Mouse (Mus musculus) megakaryocyte, adult 5-6 weeks (primary cell): ENCODE data around the gene AC131692.1. TPM values are rescaled to one million over a fixed set of nuclear protein-coding genes. Genes with fewer than 3 reads are reported as not detected.

Source experiments
- ATAC-seq: 2 replicates; pipeline ENCODE4 v1.8.0; 2016; ENCODE audit warnings: mild to moderate bottlenecking, inconsistent platforms; ENCODE audit not compliant: poor library complexity, severe bottlenecking
- total RNA-seq, 2 experiments: library from RNA; stranded (forward) in 1 of 2; stranded (reverse) in 1 of 2; fragments of 153-499, 151-499 nt in 1 of 2; fragments of 221-1000, 200-1000 nt in 1 of 2; gene quantifications; 2 replicates each; pipeline versions ENCODE4 v1.2.3 to v1.2.4; 2015 to 2017

The AC131692.1 gene
- total RNA-seq, 2 experiments from 2014 or later = 0.15 to 0.62 TPM

DNA sequence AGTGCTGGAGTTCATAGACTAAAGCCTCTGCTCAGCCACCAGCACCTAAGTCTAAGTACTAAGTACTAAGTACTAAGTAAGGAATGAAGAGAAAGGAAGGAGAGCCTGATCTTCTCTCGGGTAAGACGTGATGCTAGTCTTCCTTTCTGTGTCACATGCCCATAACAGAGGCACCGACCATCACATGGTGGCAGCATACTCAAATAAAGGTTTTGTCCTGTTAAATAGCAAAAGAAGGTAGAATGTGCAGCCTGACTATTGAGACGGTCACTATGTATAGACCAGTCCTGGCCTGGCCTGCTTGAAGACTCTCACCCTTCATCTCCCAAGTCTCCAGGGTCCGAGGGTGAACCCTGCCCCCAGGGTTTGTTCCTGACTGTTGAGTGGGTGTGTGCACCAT lies 50.6 kb downstream of the AC131692.1 start:
- ATAC-seq = no peak

Other genes starting within 250 kb of the AC131692.1 start
Only the 30 nearest of the 31 such genes appear.
- 21.4 and 21.9 TPM in 2 replicates for gene Frmd8, start 219.1 kb upstream of the AC131692.1 start, total RNA-seq (2015)
- 19.3 and 23.3 TPM in 2 replicates for gene Frmd8, start 219.1 kb upstream of the AC131692.1 start, total RNA-seq (2017)
- 55.6 and 67.9 TPM in 2 replicates for gene Slc25a45, start 216.6 kb upstream of the AC131692.1 start, total RNA-seq (2015)
- 69.1 and 73.5 TPM in 2 replicates for gene Slc25a45, start 216.6 kb upstream of the AC131692.1 start, total RNA-seq (2017)
- gene Tigd3, start 200.3 kb upstream of the AC131692.1 start, total RNA-seq (2015) = 0.54 and 0.59 TPM in 2 replicates
- gene Tigd3, start 200.3 kb upstream of the AC131692.1 start, total RNA-seq (2017) = 1.0 and 1.8 TPM in 2 replicates
- 52.2 and 52.4 TPM in 2 replicates for gene Dpf2, start 181.4 kb upstream of the AC131692.1 start, total RNA-seq (2015)
- 88.7 and 107 TPM in 2 replicates for gene Dpf2, start 181.4 kb upstream of the AC131692.1 start, total RNA-seq (2017)
- gene Cdc42ep2, start 169.6 kb upstream of the AC131692.1 start, total RNA-seq (2015) = 3.0 and 3.4 TPM in 2 replicates
- gene Cdc42ep2, start 169.6 kb upstream of the AC131692.1 start, total RNA-seq (2017) = 1.7 and 1.9 TPM in 2 replicates
- gene Pola2, start 130.2 kb upstream of the AC131692.1 start, total RNA-seq (2015) = 36.9 and 37.7 TPM in 2 replicates
- 29.0 and 33.7 TPM in 2 replicates for gene Pola2, start 130.2 kb upstream of the AC131692.1 start, total RNA-seq (2017)
- gene Slc22a20, start 108.3 kb upstream of the AC131692.1 start, total RNA-seq (2015) = 0.16 and 0.20 TPM in 2 replicates
- gene Slc22a20, start 108.3 kb upstream of the AC131692.1 start, total RNA-seq (2017) = 1.1 and 1.2 TPM in 2 replicates
- 31.1 and 32.2 TPM in 2 replicates for gene Capn1, start 78.5 kb upstream of the AC131692.1 start, total RNA-seq (2015)
- 53.7 and 54.8 TPM in 2 replicates for gene Capn1, start 78.5 kb upstream of the AC131692.1 start, total RNA-seq (2017)
- gene Syvn1, start 47.8 kb upstream of the AC131692.1 start, total RNA-seq (2015) = 16.8 and 17.8 TPM in 2 replicates
- gene Syvn1, start 47.8 kb upstream of the AC131692.1 start, total RNA-seq (2017) = 6.3 and 7.2 TPM in 2 replicates
- gene Mrpl49, start 36.6 kb upstream of the AC131692.1 start, total RNA-seq (2015) = 28.7 and 35.8 TPM in 2 replicates
- 31.0 and 33.0 TPM in 2 replicates for gene Mrpl49, start 36.6 kb upstream of the AC131692.1 start, total RNA-seq (2017)
- gene Fau, start 36.6 kb upstream of the AC131692.1 start, total RNA-seq (2015) = 2,056 and 2,077 TPM in 2 replicates
- 1,670 and 1,985 TPM in 2 replicates for gene Fau, start 36.6 kb upstream of the AC131692.1 start, total RNA-seq (2017)
- 8.9 and 10.0 TPM in 2 replicates for gene Znhit2, start 33.2 kb upstream of the AC131692.1 start, total RNA-seq (2015)
- 10.4 and 11.3 TPM in 2 replicates for gene Znhit2, start 33.2 kb upstream of the AC131692.1 start, total RNA-seq (2017)
- gene Tm7sf2, start 26.0 kb upstream of the AC131692.1 start, total RNA-seq (2015) = 4.7 and 8.6 TPM in 2 replicates
- 4.5 and 4.7 TPM in 2 replicates for gene Tm7sf2, start 26.0 kb upstream of the AC131692.1 start, total RNA-seq (2017)
- gene Vps51, start 17.2 kb upstream of the AC131692.1 start, total RNA-seq (2015) = 49.2 and 58.3 TPM in 2 replicates
- gene Vps51, start 17.2 kb upstream of the AC131692.1 start, total RNA-seq (2017) = 72.9 and 78.7 TPM in 2 replicates
- not detected in 2 replicates for gene Tmem262, start 14.4 kb upstream of the AC131692.1 start, total RNA-seq (2015)
- not detected in 2 replicates for gene Tmem262, start 14.4 kb upstream of the AC131692.1 start, total RNA-seq (2017)
- not detected in 2 replicates for gene Gm28374, start 12.2 kb upstream of the AC131692.1 start, total RNA-seq (2015)
- gene Gm28374, start 12.2 kb upstream of the AC131692.1 start, total RNA-seq (2017) = 0.33 and 0.51 TPM in 2 replicates
- 15.3 and 15.8 TPM in 2 replicates for gene Zfpl1, start 9.5 kb upstream of the AC131692.1 start, total RNA-seq (2015)
- 29.2 and 33.7 TPM in 2 replicates for gene Zfpl1, start 9.5 kb upstream of the AC131692.1 start, total RNA-seq (2017)
- gene Cdca5, start 9.4 kb upstream of the AC131692.1 start, total RNA-seq (2015) = 30.5 and 32.2 TPM in 2 replicates
- 24.3 and 26.6 TPM in 2 replicates for gene Cdca5, start 9.4 kb upstream of the AC131692.1 start, total RNA-seq (2017)
- gene Naaladl1, start 11.4 kb downstream of the AC131692.1 start, total RNA-seq (2015) = 0.32 and 1.2 TPM in 2 replicates
- gene Naaladl1, start 11.4 kb downstream of the AC131692.1 start, total RNA-seq (2017) = 0.28 and 0.55 TPM in 2 replicates
- gene Sac3d1, start 24.2 kb downstream of the AC131692.1 start, total RNA-seq (2015) = 3.4 and 5.7 TPM in 2 replicates
- 3.9 and 4.0 TPM in 2 replicates for gene Sac3d1, start 24.2 kb downstream of the AC131692.1 start, total RNA-seq (2017)
- gene Snx15, start 33.9 kb downstream of the AC131692.1 start, total RNA-seq (2015) = 9.9 and 13.5 TPM in 2 replicates
- 5.2 and 6.4 TPM in 2 replicates for gene Snx15, start 33.9 kb downstream of the AC131692.1 start, total RNA-seq (2017)
- 1.1 and 1.4 TPM in 2 replicates for gene Batf2, start 46.6 kb downstream of the AC131692.1 start, total RNA-seq (2015)
- 0.48 and 0.49 TPM in 2 replicates for gene Batf2, start 46.6 kb downstream of the AC131692.1 start, total RNA-seq (2017)
- gene Arl2, start 47.1 kb downstream of the AC131692.1 start, total RNA-seq (2015) = 9.1 and 10.6 TPM in 2 replicates
- 8.0 and 9.7 TPM in 2 replicates for gene Arl2, start 47.1 kb downstream of the AC131692.1 start, total RNA-seq (2017)
- 0.58 TPM in 1 of 2 replicates, not detected in the other for gene Majin, start 90.0 kb downstream of the AC131692.1 start, total RNA-seq (2015)
- not detected in 2 replicates for gene Majin, start 90.0 kb downstream of the AC131692.1 start, total RNA-seq (2017)
- not detected in 2 replicates for gene Gpha2, start 132.0 kb downstream of the AC131692.1 start, total RNA-seq (2015)
- not detected in 2 replicates for gene Gpha2, start 132.0 kb downstream of the AC131692.1 start, total RNA-seq (2017)
- gene Ppp2r5b, start 141.5 kb downstream of the AC131692.1 start, total RNA-seq (2015) = 5.1 and 5.7 TPM in 2 replicates
- 3.5 and 6.7 TPM in 2 replicates for gene Ppp2r5b, start 141.5 kb downstream of the AC131692.1 start, total RNA-seq (2017)
- gene Atg2a, start 147.2 kb downstream of the AC131692.1 start, total RNA-seq (2015) = 9.8 and 10.1 TPM in 2 replicates
- gene Atg2a, start 147.2 kb downstream of the AC131692.1 start, total RNA-seq (2017) = 8.5 and 10.3 TPM in 2 replicates
- gene Ehd1, start 182.3 kb downstream of the AC131692.1 start, total RNA-seq (2015) = 19.3 and 27.1 TPM in 2 replicates
- 24.0 and 34.8 TPM in 2 replicates for gene Ehd1, start 182.3 kb downstream of the AC131692.1 start, total RNA-seq (2017)
- 0.56 and 0.68 TPM in 2 replicates for gene Cdc42bpg, start 212.0 kb downstream of the AC131692.1 start, total RNA-seq (2015)
- gene Cdc42bpg, start 212.0 kb downstream of the AC131692.1 start, total RNA-seq (2017) = 0.88 and 1.3 TPM in 2 replicates
- 15.1 and 16.6 TPM in 2 replicates for gene Men1, start 240.6 kb downstream of the AC131692.1 start, total RNA-seq (2015)
- 19.2 and 20.7 TPM in 2 replicates for gene Men1, start 240.6 kb downstream of the AC131692.1 start, total RNA-seq (2017)